ENCODE assay signal across 22 mouse cellular contexts in the genomic region with DNA sequence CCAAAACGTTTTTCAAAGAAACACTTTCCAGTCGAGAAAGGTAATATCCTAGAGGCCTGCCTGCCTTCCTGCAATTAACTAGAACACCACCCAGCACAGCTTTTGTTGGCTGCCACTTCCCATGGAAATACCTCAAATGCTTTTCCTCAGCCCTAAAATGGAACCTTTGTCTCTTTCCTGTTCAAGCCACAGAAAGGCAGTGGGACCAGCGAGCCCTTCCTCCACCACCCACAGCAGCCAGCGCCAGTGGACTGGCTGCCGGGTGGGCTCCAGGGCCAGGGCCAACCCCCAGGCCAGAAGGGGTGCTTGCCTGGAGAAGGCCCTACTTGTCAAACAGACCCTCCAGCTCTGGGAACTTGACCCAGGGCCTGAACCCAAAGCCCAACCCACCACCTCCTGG. TPM values are rescaled to one million over a fixed set of nuclear protein-coding genes. Genes with fewer than 3 reads are reported as not detected.
A peak's percentile ranks its signal among the peaks of the same experiment; 100 is the strongest.
DNase-seq lines count a peak whose midpoint lies in the region; ATAC-seq and TF ChIP-seq lines count a peak whose summit lies in the region.
"Had no signal": no experiment of that assay in that cellular context is flagged by ENCODE, and none has a peak within 500 bp of the region (broad histone marks: within the 10 kb centered on the region; RNA-seq: fewer than 3 reads in every experiment).

No protein-coding gene starts in this region.

- no peak for ATAC-seq in embryonic facial prominence, embryonic 13.5 days (ENCODE audit: insufficient number of reproducible peaks, insufficient read depth, low FRiP score, low TSS enrichment, low read depth)
- peak; percentile 52; the same call in 1 of the 2 replicates for ATAC-seq in limb, embryonic 13.5 days (ENCODE audit: low FRiP score, low read depth)
- ATAC-seq: forebrain, embryonic 14.5 days; intestine, embryonic 15.5 days had no signal

- no peaks in the 10 kb centered on the region for H3K27me3 ChIP-seq in heart, adult 2 months (ENCODE audit: control insufficient read depth, insufficient read depth, low read length)
- H3K27me3 ChIP-seq in embryonic facial prominence, embryonic 13.5 days = peaks cover 21% of the 10 kb centered on the region
- peaks cover 48% of the 10 kb centered on the region for H3K27me3 ChIP-seq in limb, embryonic 13.5 days

- peak in 1 of 2 experiments; percentile 7 for DNase-seq in heart, adult 2 months
- no peak for DNase-seq in heart, postnatal 25 days (ENCODE audit: low spot score)
- no peak for DNase-seq in left cerebral cortex, postnatal 14 days (ENCODE audit: low spot score in 2 of 2)
- DNase-seq in thymus, postnatal 0 days (ENCODE audit: low spot score) = no peak
- DNase-seq: adrenal gland, postnatal 36 days; B cell, adult 2 months; cerebellum, adult 8-10 months; kidney, postnatal 36 days; layer of hippocampus, adult 9-11 months; lung, adult 18-20 months; lung, postnatal 14 days; midbrain, embryonic 14.5 days; spleen, adult 18-20 months; thymus, postnatal 36 days had no signal

- no peak overlapping the region for H3K4me2 ChIP-seq in embryonic facial prominence, embryonic 13.5 days
- H3K4me2 ChIP-seq in limb, embryonic 13.5 days (replicated peaks) = no peak overlapping the region
- H3K4me2 ChIP-seq: hindbrain, embryonic 14.5 days; intestine, embryonic 15.5 days; liver, embryonic 11.5 days had no signal

- no peaks in the 10 kb centered on the region for H3K79me2 ChIP-seq in heart, adult 2 months (replicated peaks; ENCODE audit: control insufficient read depth, insufficient read depth, low read length)

- no peak for TF ChIP-seq CTCF in heart, adult 2 months (IDR thresholded peaks at IDR 0.05)

- no peak for TF ChIP-seq EP300 in heart, adult 2 months (IDR thresholded peaks at IDR 0.05; ENCODE audit: insufficient read depth, low read depth, low read length)

- peak overlapping the region; percentile 45; the same call in 1 of the 2 replicates for H3K27ac ChIP-seq in heart, adult 2 months
- H3K27ac ChIP-seq in brown adipose tissue, adult 24 weeks (replicated peaks; ENCODE audit: low read depth, low read length) = peak overlapping the region; percentile 49
- H3K27ac ChIP-seq in embryonic facial prominence, embryonic 13.5 days = peak overlapping the region; percentile 77
- H3K27ac ChIP-seq in limb, embryonic 13.5 days = peak overlapping the region; percentile 75
- H3K27ac ChIP-seq: hindbrain, embryonic 14.5 days; intestine, embryonic 15.5 days had no signal

- no peak overlapping the region for H3K4me3 ChIP-seq in heart, adult 2 months
- no peak overlapping the region for H3K4me3 ChIP-seq in brown adipose tissue, adult 24 weeks (ENCODE audit: insufficient read depth, low read depth, low read length)
- H3K4me3 ChIP-seq in embryonic facial prominence, embryonic 13.5 days = no peak overlapping the region
- no peak overlapping the region for H3K4me3 ChIP-seq in limb, embryonic 13.5 days
- H3K4me3 ChIP-seq: intestine, embryonic 15.5 days; myocyte had no signal

- H3K9ac ChIP-seq in heart, adult 2 months (ENCODE audit: low read depth, low read length) = no peak overlapping the region
- no peak overlapping the region for H3K9ac ChIP-seq in embryonic facial prominence, embryonic 13.5 days
- H3K9ac ChIP-seq in limb, embryonic 13.5 days = no peak overlapping the region
- H3K9ac ChIP-seq: hindbrain, embryonic 14.5 days; intestine, embryonic 15.5 days had no signal

- intact Hi-C loops in heart, adult 2 months (cut with DNase I) = no loop called here
- intact Hi-C loops in heart, postnatal 25 days (cut with DNase I) = no loop called here
- intact Hi-C loops in left cerebral cortex, postnatal 14 days (cut with DNase I) = no loop called here

- 32% methylated on average over 5 of the region's 5 CpGs for WGBS in heart, adult 2 months
- 24% methylated on average over 5 of the region's 5 CpGs for WGBS in embryonic facial prominence, embryonic 13.5 days
- WGBS in limb, embryonic 13.5 days = 23% methylated on average over 5 of the region's 5 CpGs

- no peak for TF ChIP-seq POLR2A in heart, adult 2 months (IDR thresholded peaks at IDR 0.05; ENCODE audit: insufficient read depth, low read depth, low read length)

- no peaks in the 10 kb centered on the region for H3K36me3 ChIP-seq in heart, adult 2 months (ENCODE audit: control insufficient read depth, insufficient read depth, low read length)
- H3K36me3 ChIP-seq in embryonic facial prominence, embryonic 13.5 days = 0 out of 2 replicates have a peak, but pooled peaks cover 6% of the 10 kb centered on the region
- 0 out of 2 replicates have a peak, but pooled peaks cover 6% of the 10 kb centered on the region for H3K36me3 ChIP-seq in limb, embryonic 13.5 days
- H3K36me3 ChIP-seq: intestine, embryonic 15.5 days had no signal

- H3K9me3 ChIP-seq in embryonic facial prominence, embryonic 13.5 days = no peaks in the 10 kb centered on the region
- no peaks in the 10 kb centered on the region for H3K9me3 ChIP-seq in limb, embryonic 13.5 days
- H3K9me3 ChIP-seq: intestine, embryonic 15.5 days had no signal

- no peaks in the 10 kb centered on the region for H3K4me1 ChIP-seq in heart, adult 2 months (ENCODE audit: control insufficient read depth, insufficient read depth, low read length)
- peaks cover 2% of the 10 kb centered on the region; the same call in 1 of the 2 replicates for H3K4me1 ChIP-seq in brown adipose tissue, adult 24 weeks (ENCODE audit: control insufficient read depth, insufficient read depth, insufficient read length, low read length)
- peaks cover 25% of the 10 kb centered on the region for H3K4me1 ChIP-seq in embryonic facial prominence, embryonic 13.5 days
- H3K4me1 ChIP-seq in limb, embryonic 13.5 days = peaks cover 31% of the 10 kb centered on the region
- H3K4me1 ChIP-seq: intestine, embryonic 15.5 days had no signal

RNA-seq across cellular contexts. Expression of a gene that starts 56.2 kb away (rescaled TPM):
- total RNA-seq in heart, adult 2 months (2021) = 10 to 100 TPM; 39.4 to 40.5 TPM
- polyA plus RNA-seq in heart, adult 2 months (2012; rRNA removed) = 7.3 and 14.3 TPM in 2 replicates
- 10 to 100 TPM; 36.7 to 42.8 TPM for total RNA-seq in heart, postnatal 25 days (2021)
- polyA plus RNA-seq in brown adipose tissue, adult 24 weeks (2012; ENCODE audit: insufficient read depth, insufficient read length, missing spikeins) = 15.9 and 16.4 TPM in 2 replicates
- polyA plus RNA-seq in embryonic facial prominence, embryonic 13.5 days (2015; fragmentation: Nextera tagmentation; extraction: Ambion mirVana) = 74.0 and 83.1 TPM in 2 replicates
- 78.8 and 82.5 TPM in 2 replicates for polyA plus RNA-seq in limb, embryonic 13.5 days (2015; fragmentation: Nextera tagmentation; extraction: Ambion mirVana)
- total RNA-seq in left cerebral cortex, postnatal 14 days (2021) = 10 to 100 TPM; 49.5 to 49.7 TPM
- 77.0 and 86.8 TPM in 2 replicates for polyA plus RNA-seq in thymus, postnatal 0 days (2015; fragmentation: Nextera tagmentation; extraction: Ambion mirVana)
